Mouse (Mus musculus): ENCODE measurements around the gene Med16.

Gene Med16

GRCm38 (mm10) chr10:79858416-79859074 lies 50.2 kb downstream of the Med16 start:
- DNase-seq, result no peak

GRCm38 (mm10) chr10:79857894-79858293 lies 50.8 kb downstream of the Med16 start:
- no peak for DNase-seq

GRCm38 (mm10) chr10:79857452-79857811 lies 51.3 kb downstream of the Med16 start:
- DNase-seq, result peak; percentile 27

GRCm38 (mm10) chr10:79856704-79857451 lies 51.8 kb downstream of the Med16 start:
- no peak for DNase-seq

GRCm38 (mm10) chr10:79856280-79856679 lies 52.4 kb downstream of the Med16 start:
- DNase-seq, result no peak

- peak; percentile 19 for DNase-seq
Measured at GRCm38 (mm10) chr10:79855558-79856184, 53.1 kb downstream of the Med16 start.

- DNase-seq, result peak; percentile 91
Measured at GRCm38 (mm10) chr10:79854801-79855541, 53.8 kb downstream of the Med16 start.

GRCm38 (mm10) chr10:79853860-79854795 lies 54.6 kb downstream of the Med16 start, which contains the start of gene Ptbp1:
Ptbp1 (plus strand) TSS chr10:79854427.
- DNase-seq, result peak; percentile 100

- DNase-seq, result peak; percentile 87
Measured at GRCm38 (mm10) chr10:79853392-79853791, 55.3 kb downstream of the Med16 start.

- peak; percentile 15 for DNase-seq
Measured at GRCm38 (mm10) chr10:79852827-79853226, 55.9 kb downstream of the Med16 start.

GRCm38 (mm10) chr10:79852107-79852789 lies 56.5 kb downstream of the Med16 start:
- peak; percentile 56 for DNase-seq

GRCm38 (mm10) chr10:79851653-79852052 lies 57.1 kb downstream of the Med16 start:
- DNase-seq, result no peak

GRCm38 (mm10) chr10:79849941-79850628 lies 58.6 kb downstream of the Med16 start:
- no peak for DNase-seq

GRCm38 (mm10) chr10:79846553-79846952 lies 62.2 kb downstream of the Med16 start:
- DNase-seq, result no peak
